Mouse (Mus musculus) lung, adult 2 months (tissue): Measurements from ENCODE around the gene Taok3. TPM values are rescaled to one million over a fixed set of nuclear protein-coding genes. Genes with fewer than 3 reads are reported as not detected.
A peak's percentile ranks its signal among the peaks of the same experiment; 100 is the strongest.

ENCODE experiments used
- DNase-seq: peaks from one replicate; pipeline ENCODE4 v3.0.0; 2022
- H3K4me1 ChIP-seq: fragments of 200-500 bp; 2 replicates; pipeline ENCODE4 v1.6.1; 2011; ENCODE audit warnings: low read length; ENCODE audit not compliant: control insufficient read depth, insufficient read depth
- H3K4me3 ChIP-seq: fragments of 200-500 bp; replicated peaks from 2 replicates; pipeline ENCODE3; 2011; ENCODE audit warnings: low read depth, mild to moderate bottlenecking, control low read depth, low read length; ENCODE audit errors: extremely low read depth
- CTCF ChIP-seq: fragments of 200-500 bp; IDR thresholded peaks from 2 replicates; pipeline ENCODE4 v1.5.1; 2011; ENCODE audit warnings: mild to moderate bottlenecking, low read length, control low read depth; ENCODE audit not compliant: insufficient read depth
- POLR2A ChIP-seq: fragments of 200-500 bp; IDR thresholded peaks from 2 replicates; pipeline ENCODE4 v1.6.1; 2011; ENCODE audit warnings: low read depth, mild to moderate bottlenecking, control low read depth, low read length, borderline replicate concordance; ENCODE audit errors: extremely low read depth
- WGBS: fragments of 180-500 bp; shearing (Covaris S2); methylation state at CpG from one replicate; pipeline ENCODE4 v1.1.7; 2018; 5-methylcytosine and 5-hydroxymethylcytosine counted together
- polyA plus RNA-seq: library from polyadenylated mRNA; depleted of rRNA; stranded (reverse); fragments of >200 nt; gene quantifications from 2 replicates; pipeline ENCODE4 v1.2.3, GENCODE M21; 2012

The Taok3 gene
- polyA plus RNA-seq, 1 experiment = 40.5 TPM

GRCm38 (mm10) chr5:117185673-117186072, 65.7 kb downstream of the Taok3 start:
- TF ChIP-seq POLR2A (no peak), CTCF (peak; percentile 31; the same call in 1 of the 2 replicates)
- WGBS = 91% methylated on average over 7 of the region's 7 CpGs
- H3K4me1 ChIP-seq = no peaks in the 10 kb centered on the region
- DNase-seq = no peak
- no peak overlapping the region for H3K4me3 ChIP-seq

- 56% methylated on average over 6 of the region's 6 CpGs for WGBS
Measured at GRCm38 (mm10) chr5:117192061-117192460, 72.1 kb downstream of the Taok3 start.

GRCm38 (mm10) chr5:117193748-117194147, 73.8 kb downstream of the Taok3 start:
- Histone ChIP-seq H3K4me1 (no peaks in the 10 kb centered on the region), H3K4me3 (no peak overlapping the region)
- DNase-seq = no peak
- WGBS = 75% methylated on average over 7 of the region's 7 CpGs
- TF ChIP-seq POLR2A (no peak), CTCF (no peak)

More at GRCm38 (mm10) chr5:117192061-117192460, 72.1 kb downstream of the Taok3 start:
- H3K4me1 ChIP-seq = no peaks in the 10 kb centered on the region
- TF ChIP-seq POLR2A (no peak), CTCF (no peak)
- no peak for DNase-seq
- no peak overlapping the region for H3K4me3 ChIP-seq

- Histone ChIP-seq H3K4me1 (no peaks in the 10 kb centered on the region), H3K4me3 (no peak overlapping the region)
- no peak for DNase-seq
- TF ChIP-seq POLR2A (no peak), CTCF (no peak)
- 72% methylated on average over 5 of the region's 5 CpGs for WGBS
Measured at GRCm38 (mm10) chr5:117194672-117195071, 74.7 kb downstream of the Taok3 start.

- DNase-seq = peak; percentile 48
- H3K4me1 ChIP-seq = no peaks in the 10 kb centered on the region
- no peak for TF ChIP-seq CTCF
- TF ChIP-seq POLR2A = no peak
- 78% methylated on average over 7 of the region's 7 CpGs for WGBS
- H3K4me3 ChIP-seq = no peak overlapping the region
Measured at GRCm38 (mm10) chr5:117196551-117196950, 76.6 kb downstream of the Taok3 start.

- Histone ChIP-seq H3K4me1 (no peaks in the 10 kb centered on the region), H3K4me3 (no peak overlapping the region)
- WGBS = 75% methylated on average over 3 of the region's 3 CpGs
- no peak for TF ChIP-seq CTCF
- no peak for TF ChIP-seq POLR2A
- no peak for DNase-seq
Measured at GRCm38 (mm10) chr5:117198390-117198789, 78.5 kb downstream of the Taok3 start.

GRCm38 (mm10) chr5:117207286-117207685, 87.4 kb downstream of the Taok3 start:
- no peak for DNase-seq
- TF ChIP-seq CTCF (no peak), POLR2A (no peak)
- Histone ChIP-seq H3K4me1 (no peaks in the 10 kb centered on the region), H3K4me3 (no peak overlapping the region)
- WGBS = 80% methylated on average over 16 of the region's 16 CpGs

GRCm38 (mm10) chr5:117214016-117214415, 94.1 kb downstream of the Taok3 start:
- no peak for DNase-seq
- H3K4me3 ChIP-seq = no peak overlapping the region
- H3K4me1 ChIP-seq = no peaks in the 10 kb centered on the region
- 64% methylated on average over 4 of the region's 4 CpGs for WGBS
- TF ChIP-seq POLR2A = no peak
- no peak for TF ChIP-seq CTCF

GRCm38 (mm10) chr5:117231059-117231458, 111.1 kb downstream of the Taok3 start:
- no peak overlapping the region for H3K4me3 ChIP-seq
- DNase-seq = no peak
- WGBS = 65% methylated on average over 12 of the region's 12 CpGs
- H3K4me1 ChIP-seq = no peaks in the 10 kb centered on the region
- TF ChIP-seq POLR2A (no peak), CTCF (no peak)

- TF ChIP-seq CTCF (no peak), POLR2A (no peak)
- Histone ChIP-seq H3K4me1 (no peaks in the 10 kb centered on the region), H3K4me3 (no peak overlapping the region)
- no peak for DNase-seq
- 78% methylated on average over 5 of the region's 5 CpGs for WGBS
Measured at GRCm38 (mm10) chr5:117236540-117236939, 116.6 kb downstream of the Taok3 start.

- Histone ChIP-seq H3K4me3 (no peak overlapping the region), H3K4me1 (no peaks in the 10 kb centered on the region)
- no peak for DNase-seq
- no peak for TF ChIP-seq CTCF
- no peak for TF ChIP-seq POLR2A
- WGBS = 77% methylated on average over 4 of the region's 4 CpGs
Measured at GRCm38 (mm10) chr5:117239106-117239505, 119.2 kb downstream of the Taok3 start.
